Mouse (Mus musculus): Measurements from ENCODE around the gene Prkcd. TPM values are rescaled to one million over a fixed set of nuclear protein-coding genes. Genes with fewer than 3 reads are reported as not detected.

Gene Prkcd
- polyA plus RNA-seq, 1 experiment from 2014 or later: 53.4 TPM

- no peaks in the 10 kb centered on the region for H3K36me3 ChIP-seq (ENCODE audit: control insufficient read depth, insufficient read depth, low read length)
- no peak overlapping the region for H3K4me3 ChIP-seq (ENCODE audit: low read length)
- H3K27me3 ChIP-seq (ENCODE audit: control insufficient read depth, insufficient read depth, low read depth, low read length): no peaks in the 10 kb centered on the region
- no peak for ATAC-seq (ENCODE audit: low read depth)
- H3K4me1 ChIP-seq (replicated peaks; ENCODE audit: control insufficient read depth, insufficient read depth, low read length): peaks cover 42% of the 10 kb centered on the region
- H3K9ac ChIP-seq (ENCODE audit: low read length): no peak overlapping the region
- WGBS: 80% methylated on average over 5 of the region's 5 CpGs
- no peak overlapping the region for H3K27ac ChIP-seq (ENCODE audit: low read length)
- no peaks in the 10 kb centered on the region for H3K9me3 ChIP-seq (ENCODE audit: control insufficient read depth, low read length)
- H3K4me2 ChIP-seq (ENCODE audit: low read depth, low read length): no peak overlapping the region
Measured at GRCm38 (mm10) chr14:30628235-30628634, 2.2 kb upstream of the Prkcd start.

- WGBS: 51% methylated on average over 12 of the region's 12 CpGs
- peak overlapping the region; percentile 73 for H3K9ac ChIP-seq (ENCODE audit: low read length)
- peaks cover 43% of the 10 kb centered on the region for H3K4me1 ChIP-seq (replicated peaks; ENCODE audit: control insufficient read depth, insufficient read depth, low read length)
- H3K36me3 ChIP-seq (ENCODE audit: control insufficient read depth, insufficient read depth, low read length): no peaks in the 10 kb centered on the region
- no peaks in the 10 kb centered on the region for H3K9me3 ChIP-seq (ENCODE audit: control insufficient read depth, low read length)
- H3K27ac ChIP-seq (ENCODE audit: low read length): peak overlapping the region; percentile 85
- ATAC-seq (ENCODE audit: low read depth): no peak
- no peaks in the 10 kb centered on the region for H3K27me3 ChIP-seq (ENCODE audit: control insufficient read depth, insufficient read depth, low read depth, low read length)
- peak overlapping the region; percentile 71 for H3K4me3 ChIP-seq (ENCODE audit: low read length)
- peak overlapping the region; percentile 88 for H3K4me2 ChIP-seq (ENCODE audit: low read depth, low read length)
Measured at GRCm38 (mm10) chr14:30626756-30627742, 1.0 kb upstream of the Prkcd start.

DNA sequence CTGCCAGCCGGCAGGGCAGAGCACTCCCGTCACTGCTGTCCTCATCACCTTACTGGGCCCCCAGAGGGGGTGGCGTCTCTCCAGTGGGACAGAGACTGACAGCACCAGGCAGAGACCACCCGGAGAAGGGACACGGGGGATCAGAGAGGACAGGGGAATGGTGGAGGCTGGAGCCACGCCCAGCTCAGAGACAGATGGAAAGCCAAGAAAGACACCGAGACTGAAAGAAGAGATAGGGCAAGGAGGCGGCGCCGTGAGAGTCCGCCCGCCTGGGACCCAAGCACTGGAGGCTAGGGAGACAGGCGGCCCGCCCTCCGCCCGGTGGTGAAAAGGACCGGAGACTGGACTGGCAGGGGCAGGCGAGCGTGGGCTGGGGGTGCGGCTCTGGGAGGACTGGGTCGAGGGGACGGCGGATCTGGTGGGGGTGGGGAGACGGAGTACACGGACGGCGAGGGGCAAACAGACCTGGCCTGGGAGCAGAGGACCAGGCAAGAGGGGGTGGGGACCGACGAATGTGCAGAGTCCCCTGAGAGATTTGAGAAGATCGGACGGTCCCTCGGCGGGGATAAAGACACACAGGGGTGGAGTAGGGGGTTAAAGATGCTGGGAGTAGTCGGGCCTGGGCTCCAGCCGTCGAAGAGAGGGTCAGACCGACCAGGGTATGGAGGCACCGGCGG lies 741 bp downstream of the Prkcd start:
- Histone ChIP-seq H3K4me2 (ENCODE audit: low read depth, low read length) (peak overlapping the region; percentile 88), H3K27ac (ENCODE audit: low read length) (peak overlapping the region; percentile 85), H3K9ac (ENCODE audit: low read length) (peak overlapping the region; percentile 73), H3K4me3 (ENCODE audit: low read length) (peak overlapping the region; percentile 71), H3K36me3 (ENCODE audit: control insufficient read depth, insufficient read depth, low read length) (no peaks in the 10 kb centered on the region), H3K4me1 (replicated peaks; ENCODE audit: control insufficient read depth, insufficient read depth, low read length) (peaks cover 29% of the 10 kb centered on the region), H3K9me3 (ENCODE audit: control insufficient read depth, low read length) (no peaks in the 10 kb centered on the region), H3K27me3 (ENCODE audit: control insufficient read depth, insufficient read depth, low read depth, low read length) (no peaks in the 10 kb centered on the region)
- WGBS: under 1% methylated on average over 39 of the region's 39 CpGs
- ATAC-seq (ENCODE audit: low read depth): peak; percentile 52

GRCm38 (mm10) chr14:30624277-30624721 lies 1.7 kb downstream of the Prkcd start:
- Histone ChIP-seq H3K4me3 (ENCODE audit: low read length) (peak overlapping the region; percentile 71), H3K4me1 (replicated peaks; ENCODE audit: control insufficient read depth, insufficient read depth, low read length) (peaks cover 19% of the 10 kb centered on the region), H3K27me3 (ENCODE audit: control insufficient read depth, insufficient read depth, low read depth, low read length) (no peaks in the 10 kb centered on the region), H3K9ac (ENCODE audit: low read length) (peak overlapping the region; percentile 73), H3K9me3 (ENCODE audit: control insufficient read depth, low read length) (no peaks in the 10 kb centered on the region), H3K27ac (ENCODE audit: low read length) (0 out of 2 replicates have a peak overlapping the region, but pooled peaks have one; percentile 85), H3K4me2 (ENCODE audit: low read depth, low read length) (peak overlapping the region; percentile 88), H3K36me3 (ENCODE audit: control insufficient read depth, insufficient read depth, low read length) (no peaks in the 10 kb centered on the region)
- no peak for ATAC-seq (ENCODE audit: low read depth)
- WGBS: 42% methylated on average over 8 of the region's 8 CpGs

DNA sequence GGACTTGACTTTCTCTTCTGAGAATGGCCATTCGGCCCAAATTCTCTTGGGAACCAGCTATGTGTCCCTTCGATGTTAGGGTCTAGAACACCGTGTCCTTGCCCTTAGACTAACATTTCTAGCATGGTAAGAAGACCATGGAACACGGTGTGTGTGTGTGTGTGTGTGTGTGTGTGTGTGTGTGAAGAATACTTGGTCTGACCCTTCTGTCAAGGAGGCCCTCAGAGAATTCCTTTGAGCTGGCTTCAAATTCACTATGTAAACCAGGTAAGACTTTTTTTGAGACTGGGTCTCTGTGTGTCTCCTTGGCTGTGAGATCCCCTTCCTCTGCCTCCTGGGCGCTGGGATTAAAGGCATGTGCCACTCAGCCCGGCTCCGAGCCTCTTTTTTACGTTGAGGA lies 3.5 kb downstream of the Prkcd start:
- Histone ChIP-seq H3K27me3 (ENCODE audit: control insufficient read depth, insufficient read depth, low read depth, low read length) (no peaks in the 10 kb centered on the region), H3K36me3 (ENCODE audit: control insufficient read depth, insufficient read depth, low read length) (no peaks in the 10 kb centered on the region)

GRCm38 (mm10) chr14:30622130-30622529 lies 3.9 kb downstream of the Prkcd start:
- H3K9me3 ChIP-seq (ENCODE audit: control insufficient read depth, low read length): no peaks in the 10 kb centered on the region
- no peak overlapping the region for H3K4me3 ChIP-seq (ENCODE audit: low read length)
- H3K4me1 ChIP-seq (replicated peaks; ENCODE audit: control insufficient read depth, insufficient read depth, low read length): peaks cover 19% of the 10 kb centered on the region
- no peaks in the 10 kb centered on the region for H3K36me3 ChIP-seq (ENCODE audit: control insufficient read depth, insufficient read depth, low read length)
- 69% methylated on average over 7 of the region's 7 CpGs for WGBS
- ATAC-seq (ENCODE audit: low read depth): no peak
- H3K27me3 ChIP-seq (ENCODE audit: control insufficient read depth, insufficient read depth, low read depth, low read length): no peaks in the 10 kb centered on the region
- peak overlapping the region; percentile 40; the same call in 1 of the 2 replicates for H3K27ac ChIP-seq (ENCODE audit: low read length)
- no peak overlapping the region for H3K4me2 ChIP-seq (ENCODE audit: low read depth, low read length)
- H3K9ac ChIP-seq (ENCODE audit: low read length): no peak overlapping the region

More for the DNA sequence above, 3.5 kb downstream of the Prkcd start:
- Histone ChIP-seq H3K4me1 (replicated peaks; ENCODE audit: control insufficient read depth, insufficient read depth, low read length) (peaks cover 19% of the 10 kb centered on the region), H3K4me2 (ENCODE audit: low read depth, low read length) (no peak overlapping the region), H3K27ac (ENCODE audit: low read length) (peak overlapping the region; percentile 40; the same call in 1 of the 2 replicates), H3K4me3 (ENCODE audit: low read length) (no peak overlapping the region), H3K9ac (ENCODE audit: low read length) (no peak overlapping the region), H3K9me3 (ENCODE audit: control insufficient read depth, low read length) (no peaks in the 10 kb centered on the region)
- 71% methylated on average over 8 of the region's 8 CpGs for WGBS
- no peak for ATAC-seq (ENCODE audit: low read depth)

DNA sequence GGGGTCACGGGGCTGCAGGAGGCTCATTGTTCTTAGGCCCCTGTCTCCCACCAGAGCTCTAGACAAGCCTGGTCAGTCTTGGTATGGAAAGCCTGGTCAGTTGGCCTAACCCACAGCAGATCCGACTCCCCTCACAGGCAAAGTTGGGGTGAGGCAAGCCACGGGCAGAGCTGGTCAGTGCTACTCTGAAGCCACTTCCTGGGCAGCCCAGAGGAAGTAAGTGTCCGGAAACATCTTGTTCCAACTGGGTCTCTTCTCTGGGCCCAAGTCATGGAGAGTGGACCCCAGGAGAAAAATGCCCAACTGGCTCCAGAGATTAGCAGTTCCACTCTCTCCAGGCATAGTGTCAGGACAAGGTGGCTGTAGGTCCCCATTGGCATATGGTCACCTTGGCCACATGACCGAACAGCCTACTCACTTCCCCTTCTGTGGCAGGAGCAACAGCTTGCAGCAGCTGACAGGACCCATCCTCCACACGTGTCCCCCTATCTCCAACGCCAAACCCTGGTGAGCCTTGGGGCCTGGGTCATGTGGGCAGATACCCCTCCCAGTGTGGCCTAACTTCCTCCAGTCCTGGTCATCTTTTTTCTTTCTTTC lies 5.9 kb downstream of the Prkcd start:
- no peaks in the 10 kb centered on the region for H3K27me3 ChIP-seq (ENCODE audit: control insufficient read depth, insufficient read depth, low read depth, low read length)
- H3K9me3 ChIP-seq (ENCODE audit: control insufficient read depth, low read length): no peaks in the 10 kb centered on the region
- H3K4me3 ChIP-seq (ENCODE audit: low read length): no peak overlapping the region
- H3K27ac ChIP-seq (ENCODE audit: low read length): no peak overlapping the region
- H3K4me2 ChIP-seq (ENCODE audit: low read depth, low read length): no peak overlapping the region
- H3K4me1 ChIP-seq (replicated peaks; ENCODE audit: control insufficient read depth, insufficient read depth, low read length): peaks cover 19% of the 10 kb centered on the region
- 70% methylated on average over 7 of the region's 7 CpGs for whole genome bisulfite sequencing
- H3K9ac ChIP-seq (ENCODE audit: low read length): no peak overlapping the region
- ATAC-seq (ENCODE audit: low read depth): no peak
- H3K36me3 ChIP-seq (ENCODE audit: control insufficient read depth, insufficient read depth, low read length): no peaks in the 10 kb centered on the region

GRCm38 (mm10) chr14:30618746-30619275 lies 7.2 kb downstream of the Prkcd start:
- 88% methylated on average over 2 of the region's 2 CpGs for WGBS
- no peaks in the 10 kb centered on the region for H3K27me3 ChIP-seq (ENCODE audit: control insufficient read depth, insufficient read depth, low read depth, low read length)
- H3K4me2 ChIP-seq (ENCODE audit: low read depth, low read length): no peak overlapping the region
- no peak for ATAC-seq (ENCODE audit: low read depth)
- no peaks in the 10 kb centered on the region for H3K36me3 ChIP-seq (ENCODE audit: control insufficient read depth, insufficient read depth, low read length)
- no peaks in the 10 kb centered on the region for H3K9me3 ChIP-seq (ENCODE audit: control insufficient read depth, low read length)
- H3K27ac ChIP-seq (ENCODE audit: low read length): no peak overlapping the region
- H3K4me1 ChIP-seq (replicated peaks; ENCODE audit: control insufficient read depth, insufficient read depth, low read length): peaks cover 11% of the 10 kb centered on the region
- H3K4me3 ChIP-seq (ENCODE audit: low read length): no peak overlapping the region
- no peak overlapping the region for H3K9ac ChIP-seq (ENCODE audit: low read length)
